Mouse (Mus musculus) MEL (cell line): Measurements from ENCODE around the gene Ripor1.

Source experiments
- CHD1 ChIP-seq: IDR thresholded peaks from 2 replicates; pipeline ENCODE4 v1.6.1; 2012; ENCODE audit warnings: low read depth, mild to moderate bottlenecking, inconsistent platforms, low read length, improper control_type of control experiment
- CHD2 ChIP-seq: IDR thresholded peaks from 2 replicates; pipeline ENCODE4 v1.6.1; 2011; ENCODE audit warnings: low read length, improper control_type of control experiment
- E2F4 ChIP-seq: IDR thresholded peaks from 2 replicates; pipeline ENCODE4 v1.6.1; 2011; ENCODE audit warnings: low read depth, low read length, improper control_type of control experiment, borderline replicate concordance
- EP300 ChIP-seq, 2 experiments: IDR thresholded peaks; 2 replicates each; pipeline ENCODE4 v1.6.1; 2011; ENCODE audit warnings: improper control_type of control experiment in 2 of 2, low read length in 2 of 2, low read depth in 1 of 2, mild to moderate bottlenecking in 1 of 2
- ETS1 ChIP-seq: IDR thresholded peaks from 2 replicates; pipeline ENCODE4 v1.6.1; 2012; ENCODE audit warnings: low read depth, mild to moderate bottlenecking, inconsistent platforms, low read length, improper control_type of control experiment, moderate library complexity
- HCFC1 ChIP-seq: IDR thresholded peaks from 2 replicates; pipeline ENCODE4 v1.6.1; 2012; ENCODE audit warnings: low read depth, mild to moderate bottlenecking, inconsistent platforms, low read length, improper control_type of control experiment, moderate library complexity
- JUND ChIP-seq: IDR thresholded peaks from 2 replicates; pipeline ENCODE4 v1.6.1; 2011; ENCODE audit warnings: low read depth, mild to moderate bottlenecking, improper control_type of control experiment, low read length
- TAL1 ChIP-seq: IDR thresholded peaks from 2 replicates; pipeline ENCODE4 v1.6.1; 2012; ENCODE audit warnings: mild to moderate bottlenecking, inconsistent platforms, low read length, moderate library complexity, mixed read lengths
- TBP ChIP-seq: IDR thresholded peaks from 2 replicates; pipeline ENCODE4 v1.8.0; 2011; ENCODE audit warnings: low read depth, low read length, improper control_type of control experiment
- UBTF ChIP-seq: IDR thresholded peaks from 2 replicates; pipeline ENCODE4 v1.6.1; 2012; ENCODE audit warnings: low read depth, mild to moderate bottlenecking, inconsistent platforms, low read length, improper control_type of control experiment, moderate library complexity, borderline replicate concordance; ENCODE audit not compliant: insufficient read depth

- TF ChIP-seq TBP (no peak), ETS1 (no peak), EP300 (IDR thresholded peaks at IDR 0.05; ENCODE audit: low read depth in 1 of 2, low read length in 2 of 2) (no peak; a peak in 1 of 4 replicates), TAL1 (no peak), JUND (no peak), HCFC1 (peak; percentile 78), UBTF (no peak), CHD1 (no peak), CHD2 (no peak), E2F4 (peak; percentile 43; the same call in 1 of the 2 replicates)
These were observed 31.2 kb downstream of the Ripor1 start, which contains the start of gene Ctcf for GRCm38 (mm10) chr8:105636018-105636962.
